Mouse (Mus musculus) layer of hippocampus, adult 18-20 months (tissue): ENCODE data around the gene Chtop. TPM values are rescaled to one million over a fixed set of nuclear protein-coding genes. Genes with fewer than 3 reads are reported as not detected.
A peak's percentile ranks its signal among the peaks of the same experiment; 100 is the strongest.

Experiments
- DNase-seq, 2 experiments: peaks; one replicate each; pipeline ENCODE4 v3.0.0; 2022; ENCODE audit warnings: low spot score in 2 of 2
- total RNA-seq, 2 experiments: library from RNA; stranded (reverse); gene quantifications; 2 replicates each; pipeline ENCODE4 v1.2.3; 2021

Gene Chtop
- total RNA-seq, 2 experiments from 2014 or later = 148 TPM

DNA sequence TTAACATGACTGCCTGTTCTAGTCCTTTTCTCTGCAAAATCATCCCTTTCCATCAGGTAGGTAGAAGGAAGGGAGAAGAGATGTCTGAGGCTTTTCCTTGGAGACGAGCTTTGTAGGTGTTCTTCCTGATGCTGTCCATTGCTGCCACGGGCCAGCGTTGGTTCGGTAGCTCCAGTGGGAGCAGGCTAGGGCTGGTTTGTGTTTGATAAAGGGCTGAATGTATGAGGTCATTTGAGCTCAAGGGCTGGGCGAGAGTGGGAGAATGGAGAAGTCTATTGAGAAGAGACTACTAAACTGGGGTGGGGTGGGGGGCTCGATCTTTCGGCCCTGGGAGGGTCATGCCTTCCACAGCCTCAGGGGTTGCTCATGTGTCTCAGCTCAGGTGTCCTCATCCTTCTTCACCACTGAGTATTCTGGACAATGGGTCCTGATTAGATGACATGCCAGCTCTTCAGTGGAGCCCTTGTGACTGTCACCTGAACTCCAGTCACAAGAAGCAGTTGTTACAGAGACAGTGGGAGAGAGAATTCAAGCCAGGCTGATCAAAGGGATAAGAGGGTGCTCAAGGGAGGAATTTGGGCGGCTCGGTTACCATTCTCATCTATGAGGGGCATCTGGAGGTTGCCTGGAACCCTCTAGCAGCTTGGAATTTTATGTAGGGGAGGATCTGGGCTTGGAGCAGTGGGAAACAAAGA is 3.8 kb upstream of the Chtop start:
- no peak for DNase-seq

DNA sequence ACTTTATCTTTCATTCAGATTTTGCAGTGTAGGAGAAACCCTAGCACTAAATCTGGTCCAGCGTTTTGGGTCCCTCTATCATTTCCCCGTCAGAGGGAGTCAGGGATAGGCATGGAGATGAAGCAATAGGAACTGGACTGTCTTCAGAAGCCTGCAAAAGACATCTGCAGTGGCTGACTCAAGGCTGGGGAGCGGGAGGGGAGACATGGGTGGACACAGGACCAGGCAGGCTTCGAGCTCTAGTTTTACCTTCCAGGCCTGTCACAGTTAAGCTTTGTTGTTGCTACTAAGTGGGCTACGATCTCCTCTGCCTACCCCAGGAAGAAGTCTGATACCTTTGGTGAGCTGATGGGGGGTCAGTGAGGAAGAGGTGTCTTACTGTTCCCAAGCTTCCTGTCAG is 3.0 kb upstream of the Chtop start:
- DNase-seq = no peak

DNA sequence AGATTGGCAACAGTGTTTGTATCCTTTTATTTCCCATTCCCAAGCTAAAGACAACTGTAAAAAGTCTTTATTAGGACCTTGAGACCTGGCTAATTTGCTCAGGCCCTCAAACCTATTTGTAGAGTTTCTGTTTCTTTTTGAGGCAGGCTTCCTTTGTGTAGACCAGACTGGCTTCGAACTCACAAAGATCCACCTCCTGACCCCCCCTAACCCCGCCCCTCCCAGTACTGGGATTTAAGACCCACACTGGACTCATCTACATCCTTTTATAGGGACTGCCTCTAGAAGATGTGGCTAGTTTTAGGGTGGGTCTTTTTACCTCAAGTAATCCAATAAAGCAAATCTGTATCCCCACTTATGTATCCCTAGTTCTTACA is 437 bp upstream of the Chtop start:
- DNase-seq = no peak

DNA sequence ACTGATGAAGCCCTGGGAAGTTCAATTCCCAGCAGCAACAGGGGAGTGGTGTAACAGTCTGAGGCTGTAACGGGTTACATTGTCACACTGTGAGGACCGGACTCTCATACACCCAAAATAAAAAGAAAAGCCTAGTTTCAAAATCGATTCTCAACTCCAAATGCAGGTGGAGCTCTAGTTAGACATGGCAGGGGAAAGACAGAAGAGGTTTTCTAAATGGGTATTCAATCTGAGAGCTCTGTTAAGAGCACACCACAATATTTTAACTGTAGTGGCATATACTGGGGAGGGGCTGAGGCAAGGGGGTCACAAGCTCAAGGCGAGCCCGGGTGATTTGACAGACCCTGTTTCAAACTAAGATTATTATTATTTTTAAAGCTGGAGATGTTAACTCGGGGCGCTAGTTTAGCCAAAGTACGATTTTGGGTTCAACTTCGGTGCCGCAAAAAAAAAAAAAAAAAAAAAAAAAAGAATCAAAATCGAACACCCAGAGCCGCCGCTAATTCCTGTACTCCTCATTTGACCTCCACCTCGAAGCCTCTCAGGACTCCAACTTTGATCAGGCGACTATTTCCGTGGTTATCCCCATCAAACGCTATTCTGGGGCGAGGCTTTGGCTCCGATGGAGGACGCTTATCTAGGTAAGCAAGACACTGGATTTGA is 880 bp downstream of the Chtop start:
- DNase-seq = no peak

DNA sequence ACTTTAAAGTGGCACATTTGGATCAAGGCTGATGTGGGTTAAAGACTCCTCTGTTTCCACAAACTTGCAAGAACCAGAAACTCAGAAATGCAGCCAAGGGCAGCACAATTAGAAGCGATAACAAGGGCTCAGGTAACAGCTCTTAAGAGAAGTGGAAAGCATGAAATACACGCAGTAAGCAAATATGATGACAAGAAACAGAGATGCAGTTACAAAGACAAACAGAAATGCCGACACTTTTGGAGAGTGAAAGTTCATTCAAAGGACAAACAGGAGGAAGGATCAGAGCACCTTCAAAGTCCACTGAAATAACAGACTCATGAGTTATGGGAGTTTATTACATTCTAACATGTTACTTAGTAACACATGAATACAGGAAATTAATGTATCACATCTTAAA is 2.9 kb downstream of the Chtop start:
- no peak for DNase-seq

DNA sequence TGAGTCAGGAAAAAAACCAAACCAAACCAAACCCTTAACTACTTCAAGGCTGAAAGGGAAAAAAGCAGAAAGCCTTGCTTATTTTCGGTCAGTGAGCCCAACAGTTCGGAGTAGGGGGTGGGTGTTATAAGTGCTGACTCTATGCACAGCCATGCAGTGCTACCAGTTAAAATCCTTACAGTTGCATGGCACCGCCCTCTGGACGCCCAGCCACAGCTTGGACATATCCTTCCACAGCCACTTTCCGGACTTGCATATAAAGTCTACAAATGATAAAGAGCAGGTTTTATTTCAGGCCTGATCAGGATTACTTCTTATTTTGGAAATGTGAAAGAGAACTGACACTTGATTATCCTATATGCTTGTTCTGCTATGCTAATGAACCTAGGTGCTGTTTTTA is 4.1 kb downstream of the Chtop start:
- DNase-seq = no peak

DNA sequence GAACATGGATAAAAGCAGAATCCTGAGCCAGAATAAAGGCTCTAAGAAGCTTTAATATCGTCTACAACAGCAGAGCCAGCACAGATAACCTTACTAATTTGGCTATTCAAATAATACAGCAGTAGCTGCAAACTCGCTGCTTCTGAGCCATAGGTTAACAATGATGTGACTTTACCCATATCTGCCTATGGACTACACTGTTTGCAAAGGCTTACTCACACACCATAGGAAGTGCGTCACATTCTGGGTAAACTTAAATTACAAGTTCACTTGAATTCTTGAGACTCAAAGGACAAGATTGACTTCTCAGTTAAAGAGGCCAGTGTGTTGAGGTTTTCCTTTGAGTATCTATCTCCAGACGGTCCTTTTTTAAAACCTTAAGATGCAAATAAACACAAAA is 5.9 kb downstream of the Chtop start:
- DNase-seq = no peak

DNA sequence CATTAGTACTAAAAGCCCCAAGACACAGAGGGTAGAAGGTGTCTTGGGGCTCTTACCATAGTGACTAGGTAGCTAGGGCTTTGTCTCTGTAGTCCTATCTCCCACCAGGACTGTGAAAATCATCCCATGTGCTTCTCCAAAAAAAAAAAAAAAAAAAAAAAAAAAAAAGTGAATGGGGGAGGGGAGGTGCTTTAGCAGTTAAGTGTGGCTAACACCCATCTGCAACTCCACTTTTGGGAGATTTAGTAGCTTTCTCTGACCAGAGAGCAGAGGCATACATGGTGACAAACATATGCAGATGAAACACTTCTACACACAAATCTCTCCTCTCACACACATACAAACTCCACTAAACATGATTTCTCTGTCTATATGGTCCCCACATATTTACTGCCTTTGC is 11.7 kb downstream of the Chtop start:
- DNase-seq = no peak

DNA sequence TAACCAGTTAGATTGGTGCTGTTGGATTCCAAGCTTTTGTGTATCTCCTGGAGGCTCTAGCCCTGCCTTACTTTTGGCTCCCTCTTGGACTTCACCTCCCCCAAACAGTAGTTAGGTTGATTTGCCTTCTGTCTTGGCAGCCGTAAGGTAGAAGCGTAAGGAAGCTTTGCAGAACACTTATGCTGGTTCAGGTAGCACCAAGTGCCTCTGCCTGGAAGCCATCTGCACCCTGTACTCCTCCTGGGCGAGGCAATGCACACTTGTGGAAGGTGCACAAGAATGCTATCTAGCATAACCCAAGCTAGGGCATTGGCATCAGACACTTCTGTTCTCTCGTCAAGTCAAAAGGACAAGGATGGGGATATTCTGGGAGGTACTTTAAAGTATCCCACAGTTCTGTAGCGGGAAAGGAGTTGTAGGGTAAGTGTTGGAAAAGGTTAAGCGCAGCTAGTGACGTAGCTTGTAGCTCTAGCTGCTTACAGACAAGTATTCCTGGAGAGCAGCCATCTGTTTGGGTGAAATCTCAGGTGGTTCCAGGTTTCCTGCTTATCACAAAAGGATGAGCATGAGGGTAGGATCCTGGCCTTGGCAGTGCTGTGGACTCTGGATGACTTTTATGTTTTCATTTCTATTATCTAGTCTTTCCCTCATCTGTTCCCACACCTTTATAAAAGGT is 13.3 kb downstream of the Chtop start:
- DNase-seq = no peak

DNA sequence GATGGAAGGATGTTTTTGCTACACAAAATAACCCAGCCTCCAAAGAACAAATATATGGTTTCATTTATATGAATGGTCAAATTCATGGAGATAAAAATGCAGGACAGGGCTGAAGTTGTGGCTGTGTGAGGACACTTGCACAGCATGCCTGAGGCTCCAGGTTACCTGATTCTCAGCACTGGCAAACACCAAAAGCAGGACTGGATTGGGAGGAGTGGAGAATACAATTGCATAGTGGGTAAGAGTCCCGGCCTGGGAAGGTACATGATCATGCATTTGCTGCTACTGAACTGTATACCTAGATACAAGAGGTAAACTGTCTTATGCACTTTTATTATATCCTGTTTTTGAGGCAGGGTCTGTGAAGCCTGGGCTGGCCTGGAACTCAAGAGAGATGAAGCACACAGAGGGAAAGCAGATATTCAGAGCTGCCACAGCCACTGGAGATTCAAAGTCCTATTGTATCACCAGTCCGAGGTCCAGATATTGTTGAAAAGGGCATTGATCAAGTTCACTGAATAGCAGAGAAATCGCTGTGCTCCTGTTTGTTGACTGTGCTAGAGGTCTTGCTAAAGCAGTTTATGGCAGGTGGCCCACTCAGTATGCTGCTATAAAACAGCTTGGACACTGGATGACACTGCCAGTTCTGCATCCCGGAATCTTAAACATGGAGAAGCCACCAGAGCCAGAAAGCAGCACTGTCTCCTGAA is 15.3 kb downstream of the Chtop start:
- DNase-seq = no peak

DNA sequence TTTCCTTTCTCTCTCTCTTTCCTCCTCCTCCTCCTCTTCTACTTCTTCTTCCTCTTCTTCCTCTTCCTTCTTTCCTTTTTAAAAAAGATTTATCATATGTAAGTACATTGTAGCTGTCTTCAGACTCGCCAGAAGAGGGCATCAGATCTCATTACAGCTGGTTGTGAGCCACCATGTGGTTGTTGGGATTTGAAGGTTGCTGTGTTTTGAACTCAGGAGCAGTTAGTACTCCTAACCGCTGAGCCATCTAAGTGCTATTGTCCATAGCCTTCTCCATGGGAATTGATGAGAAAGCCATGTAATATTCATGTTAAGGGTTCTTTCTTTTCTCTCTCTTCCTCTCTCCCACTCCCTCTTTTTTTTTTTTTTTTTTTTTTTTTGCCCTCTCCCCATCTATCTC is 17.9 kb downstream of the Chtop start:
- DNase-seq = peak in 1 of 2 experiments; percentile 44

DNA sequence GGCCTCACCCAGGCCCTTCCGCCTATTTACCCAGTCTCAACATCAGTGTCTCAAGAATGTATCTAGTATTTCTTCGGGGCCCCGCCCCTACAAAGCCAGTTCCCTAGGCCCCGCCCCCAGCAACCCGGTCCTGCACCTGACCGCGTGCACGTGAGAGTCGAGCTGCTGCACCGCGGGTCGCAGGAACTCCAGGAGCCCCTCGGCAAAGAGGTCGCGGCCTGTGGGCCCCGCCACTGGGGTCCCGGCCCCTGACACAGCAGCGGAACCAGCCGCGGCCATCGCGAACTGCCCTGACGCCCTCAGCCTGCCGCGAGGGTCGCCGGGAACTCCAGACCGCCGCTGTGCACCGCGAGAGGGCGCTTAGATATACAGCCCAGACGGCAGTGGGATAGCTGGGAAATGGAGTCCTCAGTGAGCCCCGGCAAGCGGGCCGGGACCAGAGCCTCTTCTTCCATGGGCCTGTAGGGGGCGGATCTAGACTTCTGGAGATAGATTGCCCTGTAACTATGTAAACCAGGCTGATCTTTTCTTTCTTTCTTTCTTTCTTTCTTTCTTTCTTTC is 18.5 kb downstream of the Chtop start, which contains the start of gene Snapin:
TSS of gene Snapin (minus strand) at position 338 of the 561 bp plus-strand sequence.
- DNase-seq = peak; percentile 91 to 97

DNA sequence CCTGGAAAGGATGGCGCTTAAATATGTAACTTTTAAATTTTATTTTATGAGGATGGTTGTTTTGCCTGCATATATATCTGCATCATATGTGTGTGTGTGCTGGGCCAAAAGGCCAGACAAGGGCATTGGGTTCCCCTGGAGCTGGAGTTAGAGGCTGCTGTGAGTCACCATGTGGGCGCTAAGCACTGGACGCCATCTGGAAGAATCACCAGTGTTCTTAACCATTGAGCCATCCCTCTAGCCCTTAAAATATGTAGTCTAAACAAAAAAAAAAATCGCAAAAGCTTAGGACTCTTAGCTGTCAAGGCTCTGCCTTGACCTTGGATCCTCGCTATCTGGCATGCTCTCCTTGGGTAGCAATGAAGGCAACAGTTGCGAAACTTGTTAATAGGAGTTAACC is 20.7 kb downstream of the Chtop start:
- DNase-seq = no peak

DNA sequence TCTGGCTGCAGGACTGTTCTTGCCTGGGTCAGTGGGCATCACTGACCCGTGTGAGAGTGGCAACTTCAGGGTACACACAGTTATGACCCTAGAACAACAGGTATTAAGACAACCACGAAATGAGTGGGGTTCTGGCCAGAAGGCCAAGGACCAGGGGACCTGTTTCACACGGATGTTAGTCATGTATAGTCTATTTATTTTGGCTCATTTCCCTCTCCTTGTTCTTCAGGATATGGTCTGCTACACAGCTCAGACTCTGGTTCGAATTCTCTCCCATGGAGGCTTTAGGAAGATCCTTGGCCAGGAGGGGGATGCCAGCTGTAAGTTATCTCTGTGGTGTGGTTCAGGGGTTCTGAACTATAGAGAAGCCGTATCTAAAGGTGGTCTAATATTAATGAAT is 22.3 kb downstream of the Chtop start:
- no peak for DNase-seq

DNA sequence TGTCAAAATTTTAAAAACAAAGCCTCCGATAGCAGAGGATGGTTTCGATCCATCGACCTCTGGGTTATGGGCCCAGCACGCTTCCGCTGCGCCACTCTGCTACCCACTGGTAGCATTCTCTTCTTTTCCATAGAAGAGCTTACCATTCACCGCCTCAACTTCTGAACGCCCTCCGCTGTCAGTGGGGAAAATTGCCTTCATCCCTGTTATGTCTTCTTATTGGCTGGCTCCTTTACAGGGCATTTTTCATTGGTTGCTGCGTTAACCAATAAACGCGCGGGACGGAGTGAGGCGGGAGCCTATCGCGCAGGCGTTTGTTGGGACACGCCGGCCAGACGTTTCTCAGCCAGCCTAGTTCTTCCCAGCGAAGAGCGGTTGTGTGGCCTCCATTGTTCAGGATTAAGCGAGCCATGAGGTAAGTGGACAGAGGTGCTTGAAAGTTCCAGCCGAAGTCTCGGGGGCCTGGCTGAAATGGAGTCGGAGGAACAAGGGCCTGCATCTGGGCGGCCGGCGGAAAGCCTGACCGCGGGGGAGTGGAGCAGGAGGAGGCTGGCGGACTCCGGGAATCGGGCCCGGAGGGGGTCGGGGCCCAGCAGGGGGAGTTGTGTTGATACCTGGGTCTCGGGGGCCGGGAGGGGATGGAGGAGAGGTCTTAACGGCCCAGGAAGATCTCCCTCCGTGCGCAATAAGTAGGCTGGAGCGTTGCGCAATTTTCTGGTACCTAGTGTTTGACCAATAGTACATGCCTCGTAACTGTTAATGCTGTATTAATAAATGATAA is 33.3 kb downstream of the Chtop start, which contains the start of gene Ilf2:
TSS of gene Ilf2 (plus strand) at position 296 of the 781 bp plus-strand sequence.
- peak; percentile 95 to 98 for DNase-seq

DNA sequence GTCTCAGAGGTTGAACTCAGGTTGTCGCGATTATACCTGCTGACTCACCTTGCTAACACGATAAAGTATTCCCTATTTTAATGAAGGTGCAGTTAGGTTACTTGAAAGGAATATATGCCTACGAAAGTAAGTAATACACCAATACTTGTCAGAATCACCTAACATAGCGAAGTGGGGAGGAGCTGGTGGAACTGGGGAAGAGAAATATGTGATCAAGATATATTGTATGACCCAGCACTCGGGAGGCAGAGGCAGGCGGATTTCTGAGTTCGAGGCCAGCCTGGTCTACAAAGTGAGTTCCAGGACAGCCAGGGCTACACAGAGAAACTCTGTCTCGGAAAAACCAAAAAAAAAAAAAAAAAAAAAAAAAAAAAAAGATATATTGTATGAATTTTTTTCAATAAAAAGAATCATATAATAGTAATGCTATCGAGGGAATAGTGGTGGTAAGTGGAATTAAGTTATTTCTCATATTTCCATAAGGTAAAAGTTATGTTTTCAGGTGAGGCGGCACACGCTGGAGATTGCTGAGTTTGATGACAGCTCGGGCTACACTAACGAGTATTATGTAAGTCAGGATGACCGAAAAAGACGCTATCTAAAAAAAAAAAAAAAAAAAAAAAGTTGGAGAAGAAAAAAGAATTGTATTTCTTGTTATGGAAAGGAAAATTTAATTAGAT is 34.0 kb downstream of the Chtop start:
- no peak for DNase-seq

DNA sequence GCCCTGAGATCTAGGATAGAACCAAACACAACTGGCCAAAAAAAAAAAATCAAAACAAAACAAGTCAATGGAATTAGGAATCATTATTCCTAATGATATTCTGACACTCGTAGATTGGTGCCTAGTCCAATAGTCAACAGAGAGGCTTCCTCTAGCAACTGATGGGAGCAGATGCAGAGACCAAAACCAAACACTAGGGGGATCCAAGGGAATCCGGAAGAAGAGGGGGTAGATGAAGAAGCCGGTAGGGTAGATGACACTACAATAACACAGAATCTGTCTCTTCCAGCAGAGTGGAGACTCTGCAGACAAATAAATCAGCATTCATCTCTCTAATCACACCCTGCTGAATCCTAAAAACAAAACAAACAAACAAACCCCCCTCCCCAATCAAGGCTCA is 37.1 kb downstream of the Chtop start:
- peak in 1 of 2 experiments; percentile 56 for DNase-seq

DNA sequence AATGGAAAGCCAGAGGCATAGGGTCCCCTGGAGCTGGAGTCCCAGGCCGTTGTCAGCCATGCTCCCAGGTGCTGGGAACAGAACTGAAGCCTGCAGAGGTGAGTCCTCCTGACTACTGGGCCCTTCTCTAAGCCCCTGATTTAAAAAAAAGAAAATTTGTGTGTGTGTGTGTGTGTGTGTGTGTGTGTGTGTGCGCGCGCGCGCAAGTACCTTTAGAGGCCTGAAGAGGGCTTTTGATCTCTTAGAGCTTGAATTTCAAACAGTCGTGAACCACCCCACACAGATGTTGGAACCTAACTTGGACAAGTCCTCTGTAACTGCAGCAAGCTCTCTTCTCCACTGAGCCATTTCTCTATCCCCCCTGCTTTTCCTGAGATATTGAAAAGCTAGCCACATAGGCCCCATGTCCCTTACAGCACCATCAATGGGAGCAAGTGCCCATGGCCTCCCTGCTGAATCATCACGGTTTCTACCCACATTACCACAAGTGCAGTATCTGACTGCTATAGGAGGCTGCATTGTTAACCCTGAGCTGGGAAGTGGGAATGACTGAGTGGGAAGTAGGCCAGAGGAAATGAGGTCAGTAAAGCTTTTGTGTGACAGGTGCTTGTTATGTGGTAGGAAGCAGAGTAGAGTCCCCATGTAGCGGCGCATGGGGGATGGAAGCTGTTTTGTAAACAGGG is 41.5 kb downstream of the Chtop start:
- no peak for DNase-seq

DNA sequence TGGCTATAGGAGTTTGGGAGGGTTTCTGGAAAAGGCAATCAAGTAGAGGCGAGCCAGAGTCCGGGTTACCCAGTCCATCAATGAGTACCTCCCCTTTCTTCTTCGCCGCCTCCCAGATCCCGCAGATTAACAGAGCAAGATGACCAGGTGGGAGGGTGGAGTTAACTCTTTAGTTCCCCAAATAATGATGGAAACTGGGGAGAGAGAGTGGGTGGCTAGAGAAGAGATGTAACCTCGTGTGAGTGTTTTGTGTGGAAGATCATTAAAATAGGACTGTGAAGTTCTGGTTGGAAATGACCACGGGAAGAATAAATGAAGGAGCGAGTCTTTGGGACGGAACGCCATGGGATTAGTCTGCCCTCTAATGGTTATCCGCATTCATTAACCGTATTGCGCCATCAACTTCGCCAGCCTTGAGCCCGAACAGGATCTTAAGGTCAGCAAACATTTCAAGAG is 43.0 kb downstream of the Chtop start:
- peak; percentile 48 to 80 for DNase-seq
